Mouse (Mus musculus) stomach, postnatal 0 days (tissue): ENCODE data around the gene Srgap1. TPM values are rescaled to one million over a fixed set of nuclear protein-coding genes. Genes with fewer than 3 reads are reported as not detected.
A peak's percentile ranks its signal among the peaks of the same experiment; 100 is the strongest.
"Not testable (repeated sequence)": the region's sequence is repeated elsewhere in the genome, so short reads cannot be mapped to it uniquely, and the experiment has no call there.

Experiments
- ATAC-seq: fragments of 200-750 bp; cut with Nextera tagmentation; 2 replicates; pipeline ENCODE4 v1.8.0; 2017; ENCODE audit not compliant: low FRiP score, low TSS enrichment
- DNase-seq: peaks from one replicate; pipeline ENCODE4 v3.0.0-alpha.2; 2016; ENCODE audit warnings: low spot score
- H3K27ac ChIP-seq: fragments of 300-500 bp; sonication (generic); replicated peaks from 2 replicates; pipeline ENCODE4 v1.5.1; 2014; ENCODE audit warnings: mild to moderate bottlenecking, control low read depth
- H3K27me3 ChIP-seq: fragments of 300-500 bp; sonication (generic); 2 replicates; pipeline ENCODE4 v1.6.1; 2014; ENCODE audit warnings: low read length; ENCODE audit not compliant: control insufficient read depth, insufficient read depth
- H3K36me3 ChIP-seq: fragments of 300-500 bp; sonication (generic); 2 replicates; pipeline ENCODE4 v1.6.1; 2014; ENCODE audit warnings: low read length, mixed read lengths; ENCODE audit not compliant: control insufficient read depth, insufficient read depth
- H3K4me1 ChIP-seq: fragments of 300-500 bp; sonication (generic); replicated peaks from 2 replicates; pipeline ENCODE4 v1.6.1; 2014; ENCODE audit warnings: antibody characterized with exemption; ENCODE audit not compliant: control insufficient read depth, insufficient read depth
- H3K4me2 ChIP-seq: fragments of 300-500 bp; sonication (generic); replicated peaks from 2 replicates; pipeline ENCODE4 v1.6.1; 2014; ENCODE audit warnings: low read depth, mild to moderate bottlenecking, control low read depth, moderate library complexity
- H3K4me3 ChIP-seq: fragments of 300-500 bp; sonication (generic); 2 replicates; pipeline ENCODE4 v1.5.1; 2014; ENCODE audit warnings: low read depth, low read length, control low read depth
- H3K9ac ChIP-seq: fragments of 300-500 bp; sonication (generic); 2 replicates; pipeline ENCODE4 v1.6.1; 2014; ENCODE audit warnings: mild to moderate bottlenecking, low read length, control low read depth, mixed read lengths
- H3K9me3 ChIP-seq: fragments of 300-500 bp; sonication (generic); 2 replicates; pipeline ENCODE4 v1.6.1; 2016; ENCODE audit warnings: low read length; ENCODE audit not compliant: control insufficient read depth
- CTCF ChIP-seq: IDR thresholded peaks from 2 replicates; pipeline ENCODE4 v1.5.1; 2016; ENCODE audit warnings: antibody characterized with exemption, low read depth, mild to moderate bottlenecking, moderate library complexity
- EP300 ChIP-seq: optimal IDR thresholded peaks from 2 replicates; pipeline ENCODE3; 2016; ENCODE audit warnings: antibody characterized with exemption
- WGBS: fragments of 180-500 bp; shearing (Covaris S2); extraction: QIAGEN DNeasy Blood & Tissue Kit; methylation state at CpG from one replicate; pipeline ENCODE4 v1.1.7; 2014; 5-methylcytosine and 5-hydroxymethylcytosine counted together
- polyA plus RNA-seq: library from polyadenylated mRNA; unstranded; fragments of >200 nt; fragmentation: Nextera tagmentation; extraction: Ambion mirVana; gene quantifications from 2 replicates; pipeline ENCODE4 v1.2.1, GENCODE M21; 2015

Srgap1 gene
- polyA plus RNA-seq, 1 experiment from 2014 or later: 5.2 TPM

DNA sequence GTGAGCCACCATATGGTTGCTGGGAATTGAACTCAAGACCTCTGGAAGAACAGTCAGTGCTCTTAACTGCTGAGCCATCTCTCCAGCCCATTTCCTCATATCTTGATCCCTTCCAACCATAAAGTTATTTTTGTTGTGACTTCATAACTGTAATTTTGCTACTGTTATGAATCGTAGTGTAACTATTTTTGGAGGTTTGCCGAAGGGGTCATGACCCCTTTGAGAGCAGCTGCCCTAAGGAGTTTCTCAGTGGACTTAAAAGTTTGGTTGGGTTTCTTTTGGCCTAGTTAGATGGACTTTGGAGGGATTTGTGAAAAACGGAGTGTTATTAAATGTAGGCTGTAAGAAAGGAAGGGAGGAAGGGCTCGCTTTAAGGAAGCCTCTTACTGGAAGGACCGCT lies 277.4 kb downstream of the Srgap1 start:
- H3K27me3 ChIP-seq: no peaks in the 10 kb centered on the region
- H3K27ac ChIP-seq: no peak overlapping the region
- no peak overlapping the region for H3K4me3 ChIP-seq
- no peaks in the 10 kb centered on the region for H3K36me3 ChIP-seq
- 82% methylated on average over 5 of the region's 5 CpGs for WGBS
- H3K4me2 ChIP-seq: no peak overlapping the region
- no peak overlapping the region for H3K9ac ChIP-seq
- no peaks in the 10 kb centered on the region for H3K4me1 ChIP-seq
- no peak for TF ChIP-seq CTCF
- TF ChIP-seq EP300: no peak
- DNase-seq (no peak), ATAC-seq (no peak)
- no peaks in the 10 kb centered on the region for H3K9me3 ChIP-seq

DNA sequence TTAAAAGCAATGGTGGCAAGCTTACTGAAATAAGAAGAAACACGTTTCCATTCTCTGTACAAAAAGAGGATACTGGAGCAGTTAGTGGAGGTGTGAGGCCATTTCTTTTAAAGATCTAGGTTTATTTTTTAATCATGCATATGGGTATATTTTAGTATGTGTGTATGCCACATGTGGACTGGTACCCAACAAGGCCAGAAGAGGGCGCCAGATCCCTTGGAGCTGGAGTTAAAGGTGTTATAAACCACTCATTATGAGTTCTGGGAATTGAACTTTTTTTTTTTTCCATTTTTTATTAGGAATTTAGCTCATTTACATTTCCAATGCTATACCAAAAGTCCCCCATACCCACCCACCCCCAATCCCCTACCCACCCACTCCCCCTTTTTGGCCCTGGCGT lies 279.8 kb downstream of the Srgap1 start:
- H3K36me3 ChIP-seq, H3K4me3 ChIP-seq, H3K27ac ChIP-seq, H3K4me2 ChIP-seq, H3K9ac ChIP-seq, H3K27me3 ChIP-seq, H3K4me1 ChIP-seq, H3K9me3 ChIP-seq, ATAC-seq: not testable (repeated sequence)
- 72% methylated on average over 3 of the region's 3 CpGs for WGBS
- peak; percentile 63 for TF ChIP-seq CTCF
- DNase-seq: peak; percentile 54

DNA sequence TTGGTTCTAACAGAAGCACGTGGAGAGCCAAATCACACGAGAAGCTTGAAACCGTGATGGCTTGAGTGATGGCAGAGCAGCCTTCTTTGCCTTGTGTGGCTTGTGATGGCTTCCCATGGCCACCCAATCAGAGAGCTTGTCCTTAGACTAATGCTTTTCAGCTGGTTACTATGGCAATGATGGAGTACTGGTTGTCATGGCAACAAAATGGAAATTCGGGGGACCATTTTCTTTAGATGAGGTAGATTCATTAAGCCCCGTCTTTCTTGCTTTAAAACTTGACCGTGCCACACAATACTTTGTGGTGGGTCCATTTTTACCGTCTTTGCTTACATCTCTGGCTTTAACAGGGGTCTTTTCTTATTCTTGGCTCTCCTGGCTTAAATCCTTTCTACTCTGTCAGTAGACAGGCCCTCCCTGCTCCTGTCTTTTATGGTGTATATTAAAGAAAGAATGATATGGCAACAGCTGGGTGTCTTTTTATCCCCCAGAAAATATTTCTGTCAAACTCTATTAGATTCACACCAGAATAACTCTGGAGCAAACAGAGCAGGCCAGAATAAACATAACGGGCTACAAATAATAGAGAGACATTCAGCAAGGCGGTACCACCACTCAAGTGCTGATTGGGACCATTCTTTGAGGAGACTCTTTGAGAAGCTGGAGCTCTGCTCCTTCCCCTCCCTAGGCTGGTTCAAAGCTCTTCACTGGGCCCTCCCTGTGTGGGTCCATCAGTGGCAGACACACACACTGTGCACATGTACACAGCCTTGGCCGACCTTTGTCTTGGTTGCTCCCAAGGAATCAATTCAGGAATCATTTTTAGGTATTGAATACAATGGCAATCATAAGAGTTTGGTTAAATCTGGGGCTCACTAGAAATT lies 281.7 kb downstream of the Srgap1 start:
- TF ChIP-seq EP300 (no peak), CTCF (no peak)
- no peak overlapping the region for H3K4me3 ChIP-seq
- DNase-seq (no peak), ATAC-seq (no peak)
- H3K9ac ChIP-seq: no peak overlapping the region
- H3K27ac ChIP-seq: no peak overlapping the region
- H3K36me3 ChIP-seq: no peaks in the 10 kb centered on the region
- no peaks in the 10 kb centered on the region for H3K27me3 ChIP-seq
- H3K9me3 ChIP-seq: no peaks in the 10 kb centered on the region
- no peak overlapping the region for H3K4me2 ChIP-seq
- H3K4me1 ChIP-seq: no peaks in the 10 kb centered on the region
- 61% methylated on average over 10 of the region's 10 CpGs for whole genome bisulfite sequencing

DNA sequence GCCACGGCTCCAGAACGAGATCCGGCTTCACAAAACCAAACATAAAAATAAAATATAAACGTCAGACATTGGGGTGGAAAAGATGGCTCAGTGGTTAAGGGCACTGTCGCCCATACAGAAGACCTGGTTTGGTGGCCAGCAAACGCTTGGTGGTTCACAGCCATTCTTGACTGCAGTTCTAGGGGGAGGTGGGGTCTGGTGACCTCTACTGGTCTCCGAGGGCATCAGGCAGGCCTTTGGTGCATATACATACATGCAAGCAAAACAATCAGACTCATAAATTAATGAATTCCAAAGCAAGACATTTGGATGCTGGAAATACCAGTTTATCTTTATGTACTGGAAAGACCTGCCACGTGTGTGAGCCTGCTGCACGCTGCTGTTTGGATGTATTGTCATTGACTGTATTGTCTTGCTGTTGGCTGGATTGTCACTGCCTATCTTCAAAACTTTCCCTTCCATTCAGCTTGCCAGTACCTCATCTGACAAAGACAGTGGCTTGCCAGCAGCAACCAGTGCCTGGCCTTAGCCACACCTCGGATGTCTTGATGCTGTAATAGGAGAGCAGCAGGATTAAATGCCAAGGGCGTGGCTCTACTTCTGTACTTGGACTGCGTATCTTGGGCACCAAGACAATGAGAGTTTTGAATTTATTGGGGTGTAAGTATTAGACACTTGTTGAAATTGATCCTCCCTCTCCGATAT lies 282.5 kb downstream of the Srgap1 start:
- no peak for TF ChIP-seq EP300
- peak; percentile 24; the same call in 1 of the 2 replicates for TF ChIP-seq CTCF
- ATAC-seq (no peak), DNase-seq (no peak)
- no peak overlapping the region for H3K27ac ChIP-seq
- H3K4me3 ChIP-seq: no peak overlapping the region
- no peaks in the 10 kb centered on the region for H3K36me3 ChIP-seq
- H3K4me1 ChIP-seq: no peaks in the 10 kb centered on the region
- H3K9ac ChIP-seq: no peak overlapping the region
- WGBS: 75% methylated on average over 13 of the region's 13 CpGs
- H3K4me2 ChIP-seq: no peak overlapping the region
- no peaks in the 10 kb centered on the region for H3K9me3 ChIP-seq
- no peaks in the 10 kb centered on the region for H3K27me3 ChIP-seq

DNA sequence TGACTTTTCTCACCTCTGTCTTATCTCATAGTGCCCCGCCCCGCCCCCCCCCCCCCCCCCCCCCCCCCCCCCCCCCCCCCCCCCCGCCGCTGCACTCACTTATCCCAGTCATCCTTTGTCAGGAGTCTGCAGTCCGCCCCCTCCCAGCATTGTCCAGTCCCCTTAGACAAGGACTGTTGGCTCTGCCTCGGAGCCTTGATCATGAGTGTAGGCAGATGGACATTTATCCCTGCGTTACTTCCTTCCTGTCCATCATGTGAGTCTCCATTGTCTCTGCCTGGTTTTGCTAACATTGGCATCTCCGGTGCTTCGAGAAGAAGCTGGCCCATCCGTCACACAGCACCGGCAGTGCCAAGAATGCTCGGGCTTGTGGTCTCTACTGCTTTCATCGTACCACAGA lies 283.9 kb downstream of the Srgap1 start:
- no peak for DNase-seq
- no peak overlapping the region for H3K27ac ChIP-seq
- H3K9ac ChIP-seq: no peak overlapping the region
- no peaks in the 10 kb centered on the region for H3K36me3 ChIP-seq
- 74% methylated on average over 8 of the region's 13 CpGs for WGBS
- no peak for TF ChIP-seq EP300
- TF ChIP-seq CTCF: no peak
- ATAC-seq: no peak
- H3K9me3 ChIP-seq: no peaks in the 10 kb centered on the region
- no peaks in the 10 kb centered on the region for H3K27me3 ChIP-seq
- no peaks in the 10 kb centered on the region for H3K4me1 ChIP-seq
- no peak overlapping the region for H3K4me2 ChIP-seq
- no peak overlapping the region for H3K4me3 ChIP-seq

DNA sequence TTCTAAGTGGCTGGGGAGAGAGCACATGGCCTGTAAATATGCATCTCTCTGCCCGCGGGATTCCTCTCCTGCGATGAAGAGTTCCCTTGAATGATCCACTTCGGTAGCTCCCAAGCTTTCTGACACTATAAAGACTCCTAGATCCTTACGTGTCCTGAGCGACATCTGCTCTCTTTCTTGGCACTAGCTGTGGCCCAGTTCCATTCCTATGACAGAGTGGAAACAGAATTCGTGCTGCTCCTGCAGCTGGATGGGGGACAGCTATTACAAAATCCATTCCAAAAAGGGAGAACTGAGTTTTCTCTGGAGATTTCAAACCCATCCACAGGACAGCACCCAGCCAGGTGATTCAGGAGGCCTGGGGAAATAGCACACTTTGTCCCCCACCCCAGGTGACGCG lies 285.0 kb downstream of the Srgap1 start:
- WGBS: 77% methylated on average over 9 of the region's 9 CpGs
- Histone ChIP-seq H3K27me3 (no peaks in the 10 kb centered on the region), H3K4me1 (no peaks in the 10 kb centered on the region), H3K4me3 (no peak overlapping the region), H3K4me2 (no peak overlapping the region), H3K36me3 (no peaks in the 10 kb centered on the region), H3K27ac (no peak overlapping the region), H3K9me3 (no peaks in the 10 kb centered on the region), H3K9ac (no peak overlapping the region)
- no peak for ATAC-seq
- no peak for DNase-seq
- no peak for TF ChIP-seq CTCF
